Comparison of ENCODE assay signal across 10 mouse cellular contexts in the genomic region with DNA sequence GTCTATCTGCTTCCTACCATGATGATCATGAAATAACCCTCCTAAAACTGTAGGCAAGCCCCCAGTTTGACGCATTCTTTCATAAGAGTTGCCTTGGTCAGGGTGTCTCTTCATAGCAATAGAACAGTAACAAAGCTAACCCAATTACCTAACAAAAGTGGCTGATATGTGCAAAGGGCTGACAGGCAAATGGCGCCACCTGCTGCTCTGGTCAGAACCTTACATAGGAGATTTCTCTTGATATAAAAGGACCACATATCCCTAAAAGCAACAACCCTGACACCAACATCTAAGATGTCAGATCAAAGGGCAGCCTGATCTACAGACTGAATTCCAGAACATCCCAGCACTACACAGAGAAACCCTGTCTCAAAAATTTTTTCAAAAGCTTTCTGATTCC. TPM values are rescaled to one million over a fixed set of nuclear protein-coding genes. Genes with fewer than 3 reads are reported as not detected.
DNase-seq lines count a peak whose midpoint lies in the region; ATAC-seq and TF ChIP-seq lines count a peak whose summit lies in the region.
"Had no signal": no experiment of that assay in that cellular context is flagged by ENCODE, and none has a peak within 500 bp of the region (broad histone marks: within the 10 kb centered on the region; RNA-seq: fewer than 3 reads in every experiment).

No protein-coding gene starts in this region.

- H3K9me3 ChIP-seq in heart, embryonic 11.5 days (replicated peaks; ENCODE audit: control insufficient read depth, low read length): no peaks in the 10 kb centered on the region
- no peaks in the 10 kb centered on the region for H3K9me3 ChIP-seq in hindbrain, postnatal 0 days (ENCODE audit: low read length)
- no peaks in the 10 kb centered on the region for H3K9me3 ChIP-seq in midbrain, postnatal 0 days (ENCODE audit: low read length)
- H3K9me3 ChIP-seq: neural tube, embryonic 12.5 days had no signal

- DNase-seq in heart, adult 11 months: peak; percentile 71
- no peak for DNase-seq in spleen, adult 2 months (ENCODE audit: low read depth in 1 of 2, low spot score in 2 of 2)
- DNase-seq in spleen, adult 12 weeks (ENCODE audit: low spot score): no peak
- DNase-seq in c-Kit-positive CD71-positive TER-119-positive erythroid progenitor cells, embryonic 14.5 days (ENCODE audit: low spot score): peak; percentile 3
- DNase-seq in hindbrain, postnatal 0 days (ENCODE audit: low spot score): peak; percentile 57
- DNase-seq in midbrain, postnatal 0 days (ENCODE audit: low spot score): peak; percentile 42
- no peak for DNase-seq in urinary bladder, postnatal 10 days (ENCODE audit: low spot score)

- no peak for TF ChIP-seq POLR2A in spleen, adult 2 months (IDR thresholded peaks at IDR 0.05; ENCODE audit: low read depth, low read length)

- no peak overlapping the region for H3K9ac ChIP-seq in heart, embryonic 11.5 days (ENCODE audit: low read depth, low read length)
- no peak overlapping the region for H3K9ac ChIP-seq in hindbrain, postnatal 0 days (replicated peaks; ENCODE audit: low read length)
- H3K9ac ChIP-seq in midbrain, postnatal 0 days (replicated peaks; ENCODE audit: low read length, poor library complexity, severe bottlenecking): no peak overlapping the region
- H3K9ac ChIP-seq: neural tube, embryonic 12.5 days had no signal

- H3K4me1 ChIP-seq in heart, embryonic 11.5 days (ENCODE audit: control insufficient read depth, insufficient read depth, low read length): no peaks in the 10 kb centered on the region
- H3K4me1 ChIP-seq in spleen, adult 2 months (ENCODE audit: control insufficient read depth, insufficient read depth, insufficient read length): no peaks in the 10 kb centered on the region
- no peaks in the 10 kb centered on the region for H3K4me1 ChIP-seq in hindbrain, postnatal 0 days (ENCODE audit: insufficient read depth, low read length)
- H3K4me1 ChIP-seq in midbrain, postnatal 0 days (ENCODE audit: insufficient read depth, low read length): no peaks in the 10 kb centered on the region
- H3K4me1 ChIP-seq: neural tube, embryonic 12.5 days had no signal

- no peak overlapping the region for H3K27ac ChIP-seq in heart, embryonic 11.5 days (ENCODE audit: low read depth, low read length)
- H3K27ac ChIP-seq in spleen, adult 2 months (ENCODE audit: insufficient read depth, low read length): no peak overlapping the region
- no peak overlapping the region for H3K27ac ChIP-seq in hindbrain, postnatal 0 days
- no peak overlapping the region for H3K27ac ChIP-seq in midbrain, postnatal 0 days (ENCODE audit: low read depth, low read length)
- H3K27ac ChIP-seq: neural tube, embryonic 12.5 days had no signal

- H3K36me3 ChIP-seq in heart, embryonic 11.5 days (ENCODE audit: control insufficient read depth, insufficient read depth, low read length): no peaks in the 10 kb centered on the region
- no peaks in the 10 kb centered on the region for H3K36me3 ChIP-seq in spleen, adult 2 months (ENCODE audit: control insufficient read depth, insufficient read depth, low read length)
- H3K36me3 ChIP-seq in hindbrain, postnatal 0 days (ENCODE audit: insufficient read depth, low read length): no peaks in the 10 kb centered on the region
- H3K36me3 ChIP-seq in midbrain, postnatal 0 days (ENCODE audit: insufficient read depth, low read length): no peaks in the 10 kb centered on the region
- H3K36me3 ChIP-seq: neural tube, embryonic 12.5 days had no signal

- 39% methylated on average over 2 of the region's 2 CpGs for WGBS in heart, embryonic 11.5 days (ENCODE audit: insufficient replicate concordance)
- 41% methylated on average over 2 of the region's 2 CpGs for WGBS in spleen, adult 2 months
- WGBS in hindbrain, postnatal 0 days: 39% methylated on average over 2 of the region's 2 CpGs
- 35% methylated on average over 2 of the region's 2 CpGs for WGBS in midbrain, postnatal 0 days

- H3K4me2 ChIP-seq in heart, embryonic 11.5 days: no peak overlapping the region
- H3K4me2 ChIP-seq in hindbrain, postnatal 0 days (ENCODE audit: low read depth, low read length): no peak overlapping the region
- H3K4me2 ChIP-seq in midbrain, postnatal 0 days (ENCODE audit: low read depth, low read length, poor library complexity, severe bottlenecking): no peak overlapping the region
- H3K4me2 ChIP-seq: neural tube, embryonic 12.5 days had no signal

- ATAC-seq in heart, embryonic 11.5 days (replicated peaks; ENCODE audit: insufficient number of reproducible peaks, low FRiP score, low TSS enrichment): no peak
- ATAC-seq in hindbrain, postnatal 0 days: no peak
- no peak for ATAC-seq in midbrain, postnatal 0 days (ENCODE audit: low FRiP score)

- TF ChIP-seq CTCF in spleen, adult 2 months (IDR thresholded peaks at IDR 0.05; ENCODE audit: extremely low read depth, insufficient read depth, insufficient read length, insufficient replicate concordance): 0 out of 2 replicates have a peak, but pooled peaks have one; percentile 15
- peak; percentile 68 for TF ChIP-seq CTCF in hindbrain, postnatal 0 days (IDR thresholded peaks at IDR 0.05; ENCODE audit: low read depth)
- TF ChIP-seq CTCF in midbrain, postnatal 0 days (IDR thresholded peaks at IDR 0.05): peak; percentile 71

- no peaks in the 10 kb centered on the region for H3K27me3 ChIP-seq in heart, embryonic 11.5 days (ENCODE audit: control insufficient read depth, insufficient read depth, low read length)
- H3K27me3 ChIP-seq in spleen, adult 2 months (ENCODE audit: control insufficient read depth, insufficient read depth, low read length): no peaks in the 10 kb centered on the region
- no peaks in the 10 kb centered on the region for H3K27me3 ChIP-seq in hindbrain, postnatal 0 days (ENCODE audit: insufficient read depth, low read length)
- no peaks in the 10 kb centered on the region for H3K27me3 ChIP-seq in midbrain, postnatal 0 days (ENCODE audit: insufficient read depth, low read length)
- H3K27me3 ChIP-seq: neural tube, embryonic 12.5 days had no signal

- no peak overlapping the region for H3K4me3 ChIP-seq in heart, embryonic 11.5 days (ENCODE audit: low read depth, low read length)
- H3K4me3 ChIP-seq in spleen, adult 2 months (ENCODE audit: extremely low read depth, insufficient read depth, insufficient read length): no peak overlapping the region
- no peak overlapping the region for H3K4me3 ChIP-seq in hindbrain, postnatal 0 days (ENCODE audit: low read length)
- H3K4me3 ChIP-seq in midbrain, postnatal 0 days (ENCODE audit: low read depth, low read length): no peak overlapping the region
- H3K4me3 ChIP-seq: neural tube, embryonic 12.5 days had no signal

RNA-seq across cellular contexts. Expression of a gene that starts 11.3 kb away (rescaled TPM):
- not detected in 2 replicates for polyA plus RNA-seq in heart, embryonic 11.5 days (2014; fragmentation: Nextera tagmentation; extraction: Ambion mirVana)
- not detected in 2 replicates for polyA plus RNA-seq in spleen, adult 2 months (2012; rRNA removed)
- total RNA-seq in hindbrain, postnatal 0 days (2014; rRNA removed): not detected in 2 replicates
- polyA plus RNA-seq in hindbrain, postnatal 0 days (2015; fragmentation: Nextera tagmentation; extraction: Ambion mirVana): 0.19 and 0.29 TPM in 2 replicates
- 0.38 and 5.4 TPM in 2 replicates for total RNA-seq in midbrain, postnatal 0 days (2014; rRNA removed)
- 0.25 and 0.41 TPM in 2 replicates for polyA plus RNA-seq in midbrain, postnatal 0 days (2015; fragmentation: Nextera tagmentation; extraction: Ambion mirVana)
- polyA plus RNA-seq: large intestine, adult 2 months had no signal

RNA-seq across cellular contexts. Expression of a gene that starts 51.0 kb away (rescaled TPM):
- polyA plus RNA-seq in heart, embryonic 11.5 days (2014; fragmentation: Nextera tagmentation; extraction: Ambion mirVana): not detected in 2 replicates
- not detected in 2 replicates for polyA plus RNA-seq in spleen, adult 2 months (2012; rRNA removed)
- total RNA-seq in hindbrain, postnatal 0 days (2014; rRNA removed): not detected in 2 replicates
- not detected in 2 replicates for polyA plus RNA-seq in hindbrain, postnatal 0 days (2015; fragmentation: Nextera tagmentation; extraction: Ambion mirVana)
- total RNA-seq in midbrain, postnatal 0 days (2014; rRNA removed): not detected in 2 replicates
- polyA plus RNA-seq in midbrain, postnatal 0 days (2015; fragmentation: Nextera tagmentation; extraction: Ambion mirVana): not detected in 2 replicates
- polyA plus RNA-seq: large intestine, adult 2 months; neural tube, embryonic 12.5 days had no signal

Comparison
In these comparisons a context has a peak if more than half of its experiments do, and no peak if none do; other contexts are left out.
1. DNase-seq: peak in heart, adult 11 months (single experiment), c-Kit-positive CD71-positive TER-119-positive erythroid progenitor cells, embryonic 14.5 days (single experiment), hindbrain, postnatal 0 days (single experiment) and midbrain, postnatal 0 days (single experiment); none in spleen, adult 2 months (0 of 2), spleen, adult 12 weeks (single experiment) and urinary bladder, postnatal 10 days (single experiment).
2. CTCF ChIP-seq: peak in every context shown above with its lines; median percentile 71 in midbrain, postnatal 0 days; 68 in hindbrain, postnatal 0 days; 15 in spleen, adult 2 months.